Mouse (Mus musculus) liver, adult 2 months (tissue): ENCODE data around the gene Gucy2g.

ENCODE experiments used
- CTCF ChIP-seq: fragments of 200-500 bp; IDR thresholded peaks from 2 replicates; pipeline ENCODE4 v1.5.1; 2011; ENCODE audit warnings: low read depth, low read length, control low read depth
- POLR2A ChIP-seq: fragments of 200-500 bp; IDR thresholded peaks from 2 replicates; pipeline ENCODE4 v1.6.1; 2011; ENCODE audit warnings: low read length, control low read depth; ENCODE audit not compliant: insufficient read depth; ENCODE audit errors: extremely low read depth

- no peak for TF ChIP-seq CTCF
- no peak for TF ChIP-seq POLR2A
These were observed 35.7 kb upstream of the Gucy2g start for GRCm38 (mm10) chr19:55276770-55277169.
